Mouse (Mus musculus) ES-E14 (cell line): ENCODE measurements around the gene Gps2. TPM values are rescaled to one million over a fixed set of nuclear protein-coding genes. Genes with fewer than 3 reads are reported as not detected.

Experiments
- DNase-seq: peaks from one replicate; pipeline ENCODE4 v3.0.0-alpha.2; 2013; ENCODE audit warnings: low read depth, low spot score
- H3K27ac ChIP-seq: 2 replicates; pipeline ENCODE4 v1.5.1; 2012; ENCODE audit warnings: low read depth, mild to moderate bottlenecking, low read length, moderate library complexity, mixed read lengths; ENCODE audit not compliant: poor library complexity, insufficient read depth, severe bottlenecking
- H3K36me3 ChIP-seq: 2 replicates; pipeline ENCODE4 v1.6.1; 2012; ENCODE audit warnings: mild to moderate bottlenecking, low read length, moderate library complexity, mixed read lengths; ENCODE audit not compliant: control insufficient read depth, poor library complexity, insufficient read depth, severe bottlenecking
- H3K4me1 ChIP-seq, 2 experiments: fragments of 150-350 bp in 1 of 2; sonication (generic) in 1 of 2; 2 replicates each; pipeline ENCODE4 v1.6.1; 2012; ENCODE audit warnings: low read length in 2 of 2, mild to moderate bottlenecking in 1 of 2, mixed read lengths in 1 of 2; ENCODE audit not compliant: control insufficient read depth in 2 of 2, insufficient read depth in 2 of 2, poor library complexity in 1 of 2
- H3K4me3 ChIP-seq, 2 experiments: fragments of 150-350 bp in 1 of 2; sonication (generic) in 1 of 2; 2 replicates each; pipeline ENCODE4 v1.5.1; 2012; ENCODE audit warnings: low read length in 2 of 2, low read depth in 1 of 2, mild to moderate bottlenecking in 1 of 2, mixed read lengths in 1 of 2; ENCODE audit not compliant: insufficient read depth in 1 of 2, poor library complexity in 1 of 2, severe bottlenecking in 1 of 2
- H3K9ac ChIP-seq: 2 replicates; pipeline ENCODE4 v1.6.1; 2012; ENCODE audit warnings: low read depth, mild to moderate bottlenecking, low read length, mixed read lengths; ENCODE audit not compliant: poor library complexity, insufficient read depth, severe bottlenecking
- H3K9me3 ChIP-seq: fragments of 150-350 bp; sonication (generic); 2 replicates; pipeline ENCODE4 v1.6.1; 2012; ENCODE audit warnings: low read depth, mild to moderate bottlenecking, low read length; ENCODE audit not compliant: control insufficient read depth, insufficient read depth
- CHD2 ChIP-seq: IDR thresholded peaks from 2 replicates; pipeline ENCODE4 v1.6.1; 2014; ENCODE audit warnings: mild to moderate bottlenecking, low read depth, low read length, inconsistent platforms
- HCFC1 ChIP-seq: IDR thresholded peaks from 2 replicates; pipeline ENCODE4 v1.6.1; 2012; ENCODE audit warnings: low read length, inconsistent platforms, borderline replicate concordance; ENCODE audit not compliant: insufficient read depth
- MAFK ChIP-seq: IDR thresholded peaks from 2 replicates; pipeline ENCODE4 v1.6.1; 2014; ENCODE audit warnings: mild to moderate bottlenecking, low read depth, low read length, inconsistent platforms; ENCODE audit not compliant: insufficient read depth
- ZC3H11A ChIP-seq: IDR thresholded peaks from 2 replicates; pipeline ENCODE4 v1.6.1; 2012; ENCODE audit warnings: low read depth, mild to moderate bottlenecking, inconsistent platforms, low read length, borderline replicate concordance
- ZNF384 ChIP-seq: IDR thresholded peaks from 2 replicates; pipeline ENCODE4 v1.6.1; 2012; ENCODE audit warnings: low read depth, low read length, inconsistent platforms
- in situ Hi-C, 2 experiments: fragments of 600-800 bp; cut with MboI; formaldehyde crosslinking; loops; one replicate each; pipeline ENCODE4 v1.15.1; 2025; ENCODE audit warnings: low sequenced_read_pairs in 2 of 2, inconsistent platforms in 1 of 2; ENCODE audit not compliant: unreplicated experiment in 2 of 2
- total RNA-seq: library from RNA; depleted of rRNA; stranded (reverse); fragments of 300-350 nt; gene quantifications from 2 replicates; pipeline ENCODE4 v1.2.3, GENCODE M21; 2012

Gene Gps2
- total RNA-seq, 1 experiment = 15.5 TPM

- DNase-seq = peak; percentile 91
- peak overlapping the region in 1 of 2 experiments; percentile 43; a peak in 3 of 4 replicates for H3K4me3 ChIP-seq
- H3K4me1 ChIP-seq = peaks cover 0 to 21% of the 10 kb centered on the region in 2 experiments; a peak in 2 of 4 replicates
- peak overlapping the region; percentile 44; the same call in 1 of the 2 replicates for H3K9ac ChIP-seq
- H3K36me3 ChIP-seq = no peaks in the 10 kb centered on the region
- no peaks in the 10 kb centered on the region for H3K9me3 ChIP-seq
- H3K27ac ChIP-seq = no peak overlapping the region
- TF ChIP-seq ZC3H11A (peak; percentile 87), CHD2 (no peak), ZNF384 (no peak), MAFK (no peak), HCFC1 (0 out of 2 replicates have a peak, but pooled peaks have one; percentile 36)
- in situ Hi-C loops = loop anchor here in 1 of 2 experiments (10.0 kb wide), 1 partner anchor 281 kb away; the partner anchor contains the start of gene Slc16a11
These were observed 20.5 kb downstream of the Gps2 start for GRCm38 (mm10) chr11:69934169-69934568.

GRCm38 (mm10) chr11:69934681-69935080, 21.0 kb downstream of the Gps2 start:
- DNase-seq = no peak
- H3K9me3 ChIP-seq = no peaks in the 10 kb centered on the region
- H3K27ac ChIP-seq = no peak overlapping the region
- peak overlapping the region in 1 of 2 experiments; percentile 43; a peak in 2 of 4 replicates for H3K4me3 ChIP-seq
- TF ChIP-seq ZC3H11A (no peak), MAFK (no peak), HCFC1 (no peak), ZNF384 (no peak), CHD2 (no peak)
- peaks cover 0 to 22% of the 10 kb centered on the region in 2 experiments; a peak in 2 of 4 replicates for H3K4me1 ChIP-seq
- in situ Hi-C loops = loop anchor here in 1 of 2 experiments (10.0 kb wide), 1 partner anchor 280 kb away; the partner anchor contains the start of gene Slc16a11
- no peaks in the 10 kb centered on the region for H3K36me3 ChIP-seq
- H3K9ac ChIP-seq = no peak overlapping the region

- Histone ChIP-seq H3K4me1 (peaks cover 0 to 22% of the 10 kb centered on the region in 2 experiments; a peak in 2 of 4 replicates), H3K4me3 (peak within 1 kb of the TSS; percentile 59 to 82), H3K9ac (peak within 1 kb of the TSS; percentile 77), H3K36me3 (no peaks in the 10 kb centered on the region), H3K27ac (peak within 1 kb of the TSS; percentile 54; the same call in 1 of the 2 replicates), H3K9me3 (no peaks in the 10 kb centered on the region)
- TF ChIP-seq HCFC1 = no peak
- TF ChIP-seq ZC3H11A = no peak
- TF ChIP-seq MAFK = no peak
- no peak for TF ChIP-seq ZNF384
- no peak for TF ChIP-seq CHD2
- DNase-seq = peak; percentile 93
- in situ Hi-C loops = loop anchor here in 1 of 2 experiments (10.0 kb wide), 1 partner anchor 279 kb away; the partner anchor contains the start of gene Slc16a11
These were observed 21.6 kb downstream of the Gps2 start, which contains the start of gene Ybx2 for GRCm38 (mm10) chr11:69935137-69935879. Gene Ybx2, plus strand, starts transcription at chr11:69935796.

- in situ Hi-C loops = loop anchor here in 1 of 2 experiments (10.0 kb wide), 1 partner anchor 279 kb away; the partner anchor contains the start of gene Slc16a11
- TF ChIP-seq MAFK (no peak), CHD2 (no peak), ZNF384 (no peak), HCFC1 (no peak), ZC3H11A (no peak)
- H3K27ac ChIP-seq = no peak overlapping the region
These were observed 22.5 kb downstream of the Gps2 start for GRCm38 (mm10) chr11:69936156-69936555.

More at GRCm38 (mm10) chr11:69936156-69936555, 22.5 kb downstream of the Gps2 start:
- Histone ChIP-seq H3K9ac (peak overlapping the region; percentile 77), H3K4me1 (peaks cover 0 to 24% of the 10 kb centered on the region in 2 experiments; a peak in 2 of 4 replicates), H3K9me3 (no peaks in the 10 kb centered on the region), H3K36me3 (no peaks in the 10 kb centered on the region), H3K4me3 (peak overlapping the region; percentile 59 to 82)
- no peak for DNase-seq
